Mouse (Mus musculus): ENCODE measurements around the gene Gmds.
A peak's percentile ranks its signal among the peaks of the same experiment; 100 is the strongest.

Gmds gene

GRCm38 (mm10) chr13:32161567-32161966, 177.0 kb downstream of the Gmds start:
- DNase-seq (ENCODE audit: low spot score) = peak; percentile 20

DNA sequence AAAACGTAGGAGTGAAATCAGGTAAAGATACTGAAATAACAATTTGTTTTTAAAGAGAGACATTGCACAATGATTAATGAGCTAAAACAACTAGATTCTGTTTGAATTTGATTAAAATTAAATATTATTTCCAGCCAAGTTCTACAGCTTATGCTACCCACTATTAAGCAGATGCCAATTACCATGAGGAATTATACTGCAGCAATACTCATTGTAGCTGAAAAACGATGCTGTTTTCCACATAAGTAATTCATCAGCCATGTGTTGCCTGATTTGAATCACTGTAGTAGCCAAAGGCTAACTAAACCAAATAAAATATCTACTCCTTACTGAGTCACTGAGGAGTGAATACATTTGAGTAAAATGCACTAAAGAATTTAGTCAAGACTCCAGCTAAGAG, 180.3 kb downstream of the Gmds start:
- DNase-seq (ENCODE audit: low spot score) = no peak

GRCm38 (mm10) chr13:32145916-32146315, 192.6 kb downstream of the Gmds start:
- DNase-seq (ENCODE audit: low spot score) = no peak

- DNase-seq (ENCODE audit: low spot score) = no peak
These were observed 193.4 kb downstream of the Gmds start for GRCm38 (mm10) chr13:32145179-32145578.

GRCm38 (mm10) chr13:32143651-32144050, 194.9 kb downstream of the Gmds start:
- DNase-seq (ENCODE audit: low spot score) = no peak

- no peak for DNase-seq (ENCODE audit: low spot score)
These were observed 203.8 kb downstream of the Gmds start for GRCm38 (mm10) chr13:32134663-32135273.

DNA sequence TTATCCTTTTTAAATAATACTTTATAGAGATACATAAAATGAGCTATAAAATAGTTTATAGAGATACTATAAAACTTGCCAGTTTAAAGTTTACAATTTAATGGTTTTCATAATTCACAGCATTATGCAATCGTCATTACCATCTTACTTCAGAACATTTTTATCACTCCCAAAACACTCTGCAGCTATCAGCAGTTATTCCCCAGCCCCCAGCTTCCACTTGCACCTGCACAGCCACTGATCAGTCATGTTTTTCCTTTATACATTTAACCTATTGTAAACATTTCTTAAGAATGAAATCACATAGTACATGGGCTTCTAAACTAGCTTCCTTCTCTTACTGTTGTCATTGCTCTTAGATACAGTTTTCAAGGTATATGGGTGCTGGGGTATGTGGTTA, 208.6 kb downstream of the Gmds start:
- DNase-seq (ENCODE audit: low spot score) = no peak

DNA sequence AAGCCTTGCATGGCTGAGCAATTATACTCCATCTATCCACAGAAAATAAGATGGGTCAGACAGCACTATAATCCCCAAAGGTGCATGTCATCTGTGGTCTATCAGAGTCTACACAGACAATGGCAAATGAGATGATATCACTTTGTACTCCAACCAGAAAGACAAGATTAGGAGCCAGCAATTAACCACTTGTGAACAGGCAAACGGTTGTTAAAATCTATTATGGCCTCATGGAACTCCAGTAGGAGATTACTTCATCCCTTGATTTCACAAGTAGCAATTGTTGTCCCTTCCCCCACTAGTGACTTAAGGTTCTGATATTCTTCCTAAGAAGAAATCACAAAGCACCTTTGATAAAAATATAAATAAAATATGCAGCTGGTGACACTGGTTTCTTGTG, 220.2 kb downstream of the Gmds start:
- DNase-seq (ENCODE audit: low spot score) = no peak

GRCm38 (mm10) chr13:32115468-32115867, 223.1 kb downstream of the Gmds start:
- no peak for DNase-seq (ENCODE audit: low spot score)

DNA sequence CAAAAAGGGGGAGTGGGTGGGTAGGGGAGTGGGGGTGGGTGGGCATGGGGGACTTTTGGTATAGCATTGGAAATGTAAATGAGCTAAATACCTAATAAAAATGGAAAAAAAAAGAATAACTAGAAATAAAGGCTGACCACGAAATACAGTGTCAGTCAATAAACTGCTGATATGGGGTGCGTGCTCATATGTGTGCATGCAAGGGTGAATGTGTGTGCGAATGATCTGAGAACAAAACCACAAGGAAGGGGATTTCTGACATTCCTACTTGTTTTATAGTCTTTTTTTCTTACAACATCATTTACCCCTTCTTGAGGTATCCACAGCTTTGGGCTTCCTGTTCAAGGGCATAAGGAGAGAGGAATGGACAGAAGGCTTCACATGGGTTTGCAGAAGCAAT, 224.7 kb downstream of the Gmds start:
- DNase-seq (ENCODE audit: low spot score) = no peak

GRCm38 (mm10) chr13:32088303-32088977, 250.1 kb downstream of the Gmds start:
- DNase-seq (ENCODE audit: low spot score) = no peak

GRCm38 (mm10) chr13:32080520-32081249, 257.9 kb downstream of the Gmds start:
- peak; percentile 66 for DNase-seq (ENCODE audit: low spot score)

DNA sequence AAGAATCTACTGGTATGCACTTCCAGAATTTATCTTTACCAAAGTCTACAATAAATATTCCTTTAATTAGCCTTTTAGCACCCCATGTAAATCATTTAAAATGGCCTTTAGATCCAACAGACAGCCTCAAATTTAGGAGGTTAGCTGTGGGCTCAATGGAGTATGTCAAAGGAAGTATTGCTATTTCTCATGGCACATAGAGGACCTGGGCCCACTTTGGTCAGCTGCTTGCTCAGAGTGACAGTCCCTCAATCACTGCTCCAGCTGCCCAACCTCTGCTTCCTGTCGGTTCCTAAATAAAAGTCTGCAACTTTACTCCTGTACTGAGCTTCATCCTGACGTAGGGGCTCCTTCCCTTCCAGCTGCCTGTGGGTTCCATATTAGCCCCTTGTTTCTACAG, 264.9 kb downstream of the Gmds start:
- DNase-seq (ENCODE audit: low spot score) = no peak

GRCm38 (mm10) chr13:32055321-32055720, 283.2 kb downstream of the Gmds start:
- DNase-seq (ENCODE audit: low spot score) = peak; percentile 66

DNA sequence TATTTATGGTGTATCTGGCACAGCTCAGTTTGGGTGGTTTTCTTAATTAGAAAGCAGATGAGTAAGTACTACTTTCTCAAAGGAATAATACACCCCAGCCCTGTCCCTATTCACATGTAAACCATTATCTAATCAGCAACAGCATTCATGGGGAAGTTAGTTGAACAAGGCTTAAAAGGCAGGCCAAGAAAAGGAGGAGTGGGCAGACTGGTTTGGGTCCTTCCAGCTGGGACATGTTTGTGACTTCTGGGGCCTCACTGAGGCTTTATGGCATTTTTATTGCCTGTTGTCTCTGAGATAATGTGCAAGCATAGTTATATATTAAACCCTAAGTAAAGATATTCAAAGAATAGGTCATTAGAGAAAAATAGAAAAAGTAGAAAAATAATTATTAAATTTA, 285.0 kb downstream of the Gmds start:
- DNase-seq (ENCODE audit: low spot score) = no peak

- DNase-seq (ENCODE audit: low spot score) = no peak
These were observed 290.3 kb downstream of the Gmds start for GRCm38 (mm10) chr13:32047980-32048959.

DNA sequence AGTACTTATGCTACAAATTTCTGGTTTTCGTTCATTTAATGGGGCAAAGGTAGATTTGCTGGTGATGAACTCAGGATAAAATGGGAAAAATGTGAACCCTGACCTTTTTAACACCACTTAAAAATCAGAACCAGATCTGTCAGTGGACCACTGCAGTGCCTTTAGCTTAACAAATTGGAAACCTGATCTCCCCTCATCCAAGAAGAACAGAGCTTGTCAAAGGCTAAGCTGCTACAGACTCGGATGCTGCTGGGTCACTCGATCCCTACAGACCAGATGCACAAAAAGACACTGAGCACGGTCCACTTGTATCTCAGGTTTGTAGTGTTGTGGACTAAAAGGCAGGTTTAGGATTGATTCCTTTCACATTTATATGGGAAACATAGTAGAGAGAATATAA, 291.6 kb downstream of the Gmds start:
- peak; percentile 71 for DNase-seq (ENCODE audit: low spot score)

DNA sequence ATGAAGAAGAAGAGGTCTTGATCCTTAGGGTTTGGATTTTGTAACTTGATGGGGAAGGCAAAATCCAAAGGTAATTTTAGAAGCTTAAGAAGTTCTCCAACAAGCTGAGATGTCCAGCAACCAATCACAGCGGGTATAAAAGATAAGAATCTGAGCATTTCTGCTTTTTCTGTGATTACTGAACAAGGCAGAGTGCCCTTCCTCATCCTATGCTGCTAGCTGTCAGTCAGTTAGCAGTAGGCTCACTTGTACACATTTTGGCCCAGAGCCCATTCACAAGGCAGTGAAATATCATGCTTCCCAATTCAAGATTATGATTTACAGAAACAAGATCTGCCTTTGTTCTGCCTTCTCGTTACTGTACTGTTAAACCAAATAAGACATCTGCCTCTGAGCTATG, 295.8 kb downstream of the Gmds start:
- no peak for DNase-seq (ENCODE audit: low spot score)

DNA sequence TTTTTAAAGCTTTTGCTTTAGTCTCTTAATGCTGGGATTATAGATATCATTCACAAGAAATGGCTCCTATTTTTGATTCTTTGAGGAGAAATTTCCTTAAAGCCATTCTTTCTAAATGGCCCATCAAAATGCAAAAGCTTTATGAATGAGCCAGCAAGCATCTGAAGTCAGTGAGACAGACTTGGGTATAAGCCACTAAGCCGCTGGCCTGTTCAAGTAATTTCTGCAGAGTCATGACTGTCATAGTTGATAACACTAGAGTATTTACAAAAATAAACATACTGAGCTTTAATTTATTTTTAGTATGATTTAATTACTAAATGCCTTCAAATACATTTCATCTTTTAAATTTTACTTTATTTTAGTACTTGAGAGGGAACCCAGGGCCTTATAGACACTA, 297.7 kb downstream of the Gmds start:
- DNase-seq (ENCODE audit: low spot score) = no peak

DNA sequence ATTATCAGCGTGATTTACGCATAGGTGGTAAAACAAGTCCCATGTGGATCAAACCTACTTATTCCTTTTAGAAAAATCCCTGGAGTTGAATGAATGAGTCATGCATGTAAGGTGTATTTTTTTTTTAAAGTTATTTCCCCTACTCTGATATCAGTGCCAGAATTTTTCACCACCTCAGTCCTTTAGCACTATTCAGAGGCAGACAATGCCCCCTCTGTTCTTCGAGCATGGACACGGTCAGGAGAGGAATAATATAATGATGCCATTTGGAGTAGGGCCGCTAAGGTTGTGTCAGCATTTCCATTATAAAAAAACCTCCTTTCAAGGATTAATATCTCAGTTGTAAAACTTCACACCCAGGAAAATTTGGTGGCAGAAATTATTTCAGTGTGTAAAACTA, 301.6 kb downstream of the Gmds start:
- DNase-seq (ENCODE audit: low spot score) = no peak

- DNase-seq (ENCODE audit: low spot score) = no peak
These were observed 303.6 kb downstream of the Gmds start for GRCm38 (mm10) chr13:32034799-32035448.

DNA sequence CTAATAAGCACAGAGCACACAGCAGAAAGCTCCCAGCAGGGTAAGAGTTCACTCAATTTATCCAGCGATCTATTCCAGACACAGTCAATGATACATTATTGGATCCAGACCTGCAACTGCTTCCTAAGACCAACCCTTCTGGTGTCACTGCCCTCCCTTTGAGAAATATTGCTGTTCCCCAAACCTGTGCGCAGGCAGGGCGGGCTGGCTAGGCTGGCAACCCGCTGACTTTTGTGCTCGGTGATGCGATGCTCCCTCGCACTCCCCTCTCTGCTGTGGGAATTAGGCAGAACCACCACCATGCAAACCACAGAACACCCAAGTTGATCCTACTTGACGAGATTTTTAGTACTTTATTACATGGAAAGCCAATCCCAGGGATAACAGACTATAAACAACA, 304.4 kb downstream of the Gmds start:
- DNase-seq (ENCODE audit: low spot score) = peak; percentile 69
